Mouse (Mus musculus) left cerebral cortex, adult 11 months (tissue): Measurements from ENCODE around the gene Msl1.

Experiments
- DNase-seq: peaks from one replicate; pipeline ENCODE4 v3.0.0; 2022; ENCODE audit warnings: low spot score

Gene Msl1

DNA sequence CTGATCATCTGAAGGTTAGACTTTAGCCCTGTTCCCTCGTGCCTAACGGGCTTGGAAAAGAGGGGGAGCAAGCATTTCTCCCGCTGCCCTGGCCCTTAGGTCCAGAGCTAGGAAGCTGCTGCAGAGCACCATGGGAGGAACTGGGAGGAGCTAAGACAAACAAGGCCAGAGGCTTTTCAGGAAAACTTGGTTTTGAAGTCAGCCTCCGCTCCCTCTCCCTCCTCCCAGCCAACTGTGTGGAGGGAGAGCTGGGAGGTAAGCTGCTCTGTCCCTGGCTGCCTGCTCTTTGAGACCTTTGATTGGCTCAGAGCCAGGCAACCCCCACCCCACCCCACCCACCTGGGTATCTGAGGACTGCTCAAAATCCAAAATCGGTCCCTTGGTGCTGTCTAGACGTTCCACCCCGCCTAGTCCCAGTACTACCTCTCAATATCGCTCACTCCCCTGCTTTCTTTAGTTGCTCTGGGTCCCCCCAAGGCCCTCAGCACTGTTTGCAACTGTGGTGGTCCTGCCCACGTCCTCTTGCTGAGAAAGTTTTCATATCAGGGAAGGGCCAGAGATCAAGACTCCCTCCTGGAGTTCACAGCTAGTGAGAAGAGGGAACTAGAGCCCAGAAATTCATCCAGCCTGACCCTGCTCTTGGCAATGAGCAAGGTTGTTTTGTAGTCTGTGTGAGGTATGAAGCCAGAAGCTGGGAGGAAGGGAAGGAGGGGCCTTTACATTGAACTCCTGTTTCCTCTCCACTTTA is 18.3 kb upstream of the Msl1 start:
- DNase-seq, result no peak

- DNase-seq, result no peak
These were observed 17.4 kb upstream of the Msl1 start for GRCm38 (mm10) chr11:98777888-98778287.

- DNase-seq, result no peak
These were observed 13.3 kb upstream of the Msl1 start for GRCm38 (mm10) chr11:98781851-98782512.

- DNase-seq, result no peak
These were observed 12.6 kb upstream of the Msl1 start for GRCm38 (mm10) chr11:98782651-98783235.

- peak; percentile 96 for DNase-seq
These were observed 12.1 kb upstream of the Msl1 start for GRCm38 (mm10) chr11:98783236-98783696.

DNA sequence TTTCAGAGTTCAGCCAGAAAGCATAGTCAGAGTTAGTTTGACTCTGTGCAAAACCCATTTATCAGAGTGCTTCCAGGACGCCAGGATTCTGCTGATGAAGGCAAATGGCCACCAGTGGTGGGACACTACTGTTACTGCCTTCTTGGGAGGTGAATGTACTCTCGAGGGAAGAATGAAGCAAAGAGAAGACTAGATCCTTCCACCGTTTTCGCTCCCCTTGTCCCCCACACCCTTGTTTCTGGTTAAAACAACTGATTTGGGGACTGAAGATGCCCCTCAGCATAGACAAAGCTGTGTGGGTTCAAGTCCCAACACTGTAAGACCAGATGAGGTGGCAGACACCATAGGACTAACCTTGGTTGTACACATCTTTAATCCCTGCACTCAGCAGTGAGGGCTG is 11.2 kb upstream of the Msl1 start:
- no peak for DNase-seq

DNA sequence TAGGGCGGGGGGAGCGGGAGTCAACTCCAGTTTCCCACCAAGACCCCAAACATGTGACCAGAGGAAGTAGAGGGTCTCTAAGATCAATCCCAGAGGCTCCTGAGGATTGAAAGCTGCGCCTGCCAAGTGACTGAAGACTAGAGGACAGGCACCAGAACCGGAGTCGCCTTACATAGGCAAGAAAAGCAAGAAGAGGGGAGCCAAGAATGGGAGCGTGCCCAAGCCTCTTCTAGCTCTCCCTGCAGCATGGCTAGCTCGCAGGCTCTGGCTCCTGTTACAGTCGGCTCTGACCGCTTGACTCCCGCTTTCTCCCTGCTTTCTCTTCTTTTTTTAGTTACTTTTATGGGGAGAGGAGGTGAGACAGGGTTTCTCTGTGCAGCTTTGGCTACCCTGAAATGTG is 10.1 kb upstream of the Msl1 start:
- no peak for DNase-seq

DNA sequence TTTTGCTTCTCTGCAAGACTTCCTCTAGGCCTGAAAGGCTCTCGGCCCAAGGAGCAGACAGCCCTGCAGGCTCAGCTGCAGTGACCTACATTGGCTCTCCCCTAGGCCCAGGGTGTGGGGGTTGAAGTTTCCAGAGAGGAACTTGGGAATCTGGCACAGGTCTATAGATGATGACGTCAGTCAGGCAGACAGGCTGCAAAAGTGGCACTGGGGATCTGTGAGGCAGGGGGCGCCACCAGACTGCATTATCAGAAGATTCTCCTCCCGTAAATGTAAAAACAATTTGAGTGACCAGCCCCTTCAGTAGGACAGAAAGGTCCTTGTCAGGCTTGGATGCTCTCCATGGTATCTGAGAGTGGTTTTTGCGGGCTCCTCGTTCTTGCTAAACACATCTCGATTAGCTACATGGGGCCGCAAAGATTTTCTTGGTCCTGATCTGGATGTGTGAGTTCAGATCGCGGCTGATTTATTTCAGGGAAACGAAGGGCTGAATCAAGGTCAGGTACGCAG is 9.5 kb upstream of the Msl1 start:
- no peak for DNase-seq

- DNase-seq, result peak; percentile 94
These were observed 8.7 kb upstream of the Msl1 start for GRCm38 (mm10) chr11:98786359-98787214.

DNA sequence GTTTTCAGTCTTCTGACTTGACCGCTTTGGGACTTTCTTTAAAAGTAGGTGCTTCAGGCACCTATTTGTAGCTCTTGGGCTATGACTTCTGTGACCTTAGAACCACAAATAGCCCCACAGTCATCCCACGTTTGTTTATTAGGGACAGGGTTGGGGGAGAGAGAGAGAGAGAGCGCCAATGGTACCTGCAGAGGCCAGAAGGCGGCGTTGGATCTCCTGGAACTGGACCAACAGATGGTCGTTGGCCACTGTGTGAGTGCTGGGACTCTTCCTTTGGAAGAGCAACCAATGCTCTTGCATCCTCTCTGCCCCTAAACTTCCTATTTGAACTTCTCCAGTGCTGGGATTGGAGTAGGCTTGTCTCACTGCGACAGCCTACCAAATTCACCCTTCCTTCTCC is 8.1 kb upstream of the Msl1 start:
- no peak for DNase-seq

- no peak for DNase-seq
These were observed 7.6 kb upstream of the Msl1 start for GRCm38 (mm10) chr11:98787691-98788090.

DNA sequence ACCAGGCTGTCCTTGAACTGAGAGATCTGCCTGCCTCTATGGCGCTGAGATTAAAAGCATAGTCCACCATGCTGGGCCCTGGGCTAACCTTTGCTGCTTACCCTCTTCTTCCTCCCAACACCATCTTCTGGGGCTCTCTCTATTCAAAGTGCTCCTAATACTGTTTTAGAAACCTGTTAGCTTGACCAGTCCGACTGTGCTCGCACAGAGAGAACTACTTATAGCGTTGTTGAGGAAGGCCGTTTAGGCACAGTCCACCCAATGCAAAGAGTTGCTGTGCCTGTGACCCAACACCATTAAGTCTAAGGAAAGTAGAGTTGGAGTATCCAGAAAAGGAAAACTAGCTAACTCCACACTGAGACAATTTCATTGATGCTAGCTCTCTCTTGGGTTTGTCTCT is 7.2 kb upstream of the Msl1 start:
- DNase-seq, result no peak

GRCm38 (mm10) chr11:98788550-98789218 is 6.6 kb upstream of the Msl1 start:
- DNase-seq, result no peak

DNA sequence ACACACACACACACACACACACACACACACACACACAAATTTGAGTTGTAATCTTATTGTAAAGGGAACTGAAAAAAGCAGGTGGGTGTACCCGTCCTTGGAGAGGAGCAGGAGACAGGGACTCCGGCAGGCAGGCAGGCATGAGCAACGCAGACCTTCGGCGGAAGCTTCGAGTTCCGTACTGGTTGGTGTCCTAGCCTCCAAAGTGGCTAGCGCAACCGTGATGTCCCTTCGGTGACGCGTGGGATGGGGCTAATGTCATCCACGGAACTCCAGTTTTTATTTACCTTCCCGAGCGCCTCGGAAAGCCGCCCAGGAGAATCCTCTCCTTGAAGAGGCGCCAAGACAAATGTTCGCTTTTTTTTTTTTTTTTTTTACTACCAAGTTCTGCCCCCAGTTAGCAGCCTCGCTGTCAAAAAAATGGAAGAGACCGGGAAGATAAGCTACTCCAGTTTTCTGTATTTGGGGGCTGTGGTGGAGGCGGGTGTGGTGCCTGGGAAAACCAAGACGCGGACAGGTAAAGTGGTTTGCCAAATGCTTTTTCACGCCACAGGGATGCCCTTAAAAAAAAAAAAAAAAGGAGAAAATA is 6.0 kb upstream of the Msl1 start:
- DNase-seq, result no peak

- no peak for DNase-seq
These were observed 5.5 kb upstream of the Msl1 start for GRCm38 (mm10) chr11:98789824-98790223.

DNA sequence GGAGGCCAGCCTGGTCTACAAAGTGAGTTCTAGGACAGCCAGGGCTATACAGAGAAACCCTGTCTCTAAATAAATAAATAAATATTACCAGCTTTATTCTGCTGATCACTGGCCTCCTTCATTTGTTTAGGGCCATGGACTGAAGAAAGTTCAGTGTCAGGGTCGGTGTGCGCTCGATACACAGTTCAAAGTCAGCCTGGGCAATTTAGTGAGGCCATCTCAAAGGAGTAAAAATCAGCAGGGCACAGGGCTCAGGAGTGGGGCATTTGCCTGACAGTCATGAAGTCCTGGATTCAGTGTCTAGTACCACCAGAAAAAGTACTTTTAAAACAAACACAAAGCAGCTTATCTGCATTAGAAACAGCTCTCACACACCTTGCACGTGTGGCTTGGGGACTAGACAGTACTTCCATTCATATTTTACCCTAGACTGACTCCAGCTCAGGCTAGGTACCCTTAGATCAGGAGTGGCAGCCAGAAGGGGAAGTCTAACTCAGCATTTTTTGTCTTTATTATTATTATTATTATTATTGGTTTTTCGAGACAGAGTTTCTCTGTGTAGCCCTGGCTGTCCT is 4.6 kb upstream of the Msl1 start:
- no peak for DNase-seq

DNA sequence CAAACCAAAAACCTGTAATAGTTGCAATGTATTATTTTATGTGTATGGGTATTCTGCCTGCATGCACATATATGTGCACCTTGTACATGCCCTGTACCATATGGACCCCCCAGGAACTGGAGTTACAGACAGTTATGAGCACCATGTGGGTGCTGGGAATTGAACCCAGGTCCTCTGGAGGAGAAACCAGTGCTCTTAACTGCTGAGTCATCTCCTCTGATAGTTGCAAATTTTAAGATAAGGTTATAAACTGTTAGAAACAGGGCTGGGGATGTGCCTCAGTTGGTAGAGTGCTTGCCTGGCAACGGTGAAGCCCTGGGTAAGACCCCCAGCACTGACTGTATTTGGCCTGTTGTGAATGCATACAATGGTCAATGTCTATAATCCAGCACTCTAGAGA is 3.9 kb upstream of the Msl1 start:
- no peak for DNase-seq

GRCm38 (mm10) chr11:98792081-98792480 is 3.2 kb upstream of the Msl1 start:
- DNase-seq, result no peak

DNA sequence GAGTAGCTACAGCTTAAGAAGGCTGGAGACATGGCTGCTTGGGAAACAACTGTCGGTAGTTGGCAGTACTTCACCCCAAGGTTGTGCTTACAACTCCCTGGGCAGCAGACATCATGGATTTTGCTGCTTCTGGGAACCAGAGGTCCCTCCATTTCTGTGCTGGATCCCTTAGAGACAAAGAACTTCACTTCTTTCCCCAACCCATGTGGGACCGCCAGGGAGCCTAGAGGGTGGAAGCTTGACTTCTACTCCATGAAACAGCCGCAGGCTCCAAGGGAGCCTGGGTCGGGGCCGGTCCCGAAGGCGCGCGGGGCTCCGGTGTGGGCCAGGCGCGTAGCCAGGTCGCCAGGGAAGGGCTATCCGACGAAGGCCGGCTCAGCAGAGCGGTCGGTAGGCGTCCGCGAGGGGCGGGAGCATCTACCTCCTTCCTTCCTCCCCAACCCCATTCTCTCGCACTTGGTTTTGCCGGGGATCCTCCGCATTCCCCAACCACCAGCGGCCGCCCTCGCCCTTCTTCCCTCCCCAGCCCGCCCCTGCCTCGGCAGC is 774 bp upstream of the Msl1 start:
- DNase-seq, result no peak

DNA sequence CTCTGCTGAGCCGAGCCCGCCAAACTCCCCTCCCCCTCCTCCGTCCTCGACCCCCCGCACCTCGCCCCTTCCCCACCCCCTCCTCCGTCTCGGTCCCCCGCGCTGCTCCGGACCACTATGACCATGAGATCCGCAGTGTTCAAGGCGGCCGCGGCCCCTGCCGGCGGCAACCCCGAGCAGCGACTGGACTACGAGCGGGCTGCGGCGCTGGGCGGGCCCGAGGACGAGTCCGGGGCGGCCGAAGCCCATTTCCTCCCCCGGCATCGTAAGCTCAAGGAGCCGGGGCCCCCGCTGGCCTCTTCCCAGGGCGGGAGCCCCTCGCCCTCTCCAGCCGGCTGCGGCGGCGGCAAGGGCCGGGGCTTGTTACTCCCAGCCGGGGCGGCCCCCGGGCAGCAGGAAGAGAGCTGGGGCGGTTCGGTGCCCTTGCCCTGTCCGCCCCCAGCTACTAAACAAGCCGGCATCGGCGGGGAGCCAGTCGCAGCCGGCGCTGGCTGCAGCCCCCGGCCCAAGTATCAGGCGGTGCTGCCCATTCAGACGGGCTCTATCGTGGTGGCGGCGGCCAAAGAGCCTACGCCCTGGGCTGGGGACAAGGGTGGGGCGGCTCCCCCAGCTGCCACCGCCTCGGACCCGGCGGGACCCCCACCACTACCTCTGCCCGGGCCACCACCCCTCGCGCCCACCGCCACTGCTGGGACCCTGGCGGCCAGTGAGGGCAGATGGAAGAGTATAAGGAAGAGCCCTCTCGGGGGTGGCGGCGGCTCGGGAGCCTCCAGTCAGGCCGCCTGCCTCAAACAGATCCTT is 598 bp downstream of the Msl1 start:
- DNase-seq, result no peak
